Mouse (Mus musculus): Measurements from ENCODE around the gene Ppil6. TPM values are rescaled to one million over a fixed set of nuclear protein-coding genes. Genes with fewer than 3 reads are reported as not detected.

Ppil6 gene
- polyA plus RNA-seq, 3 experiments from 2014 or later = not detected

Other genes with a start within 250 kb of the Ppil6 start
- gene Fig4, start 187.2 kb upstream of the Ppil6 start, polyA plus RNA-seq (2017; shearing (Covaris generic)) = 10 to 100 TPM in 2 of 3 experiments, 1 to 10 TPM in 1; 8.1 to 12.7 (median 10.9) TPM
- under 1 TPM in 2 of 3 experiments, not detected in 1; 0.06 to 0.07 TPM for gene Ak9, start 186.5 kb upstream of the Ppil6 start, polyA plus RNA-seq (2017; shearing (Covaris generic))
- 10 to 100 TPM; 21.3 to 33.2 (median 29.7) TPM for gene Zbtb24, start 40.1 kb upstream of the Ppil6 start, polyA plus RNA-seq (2017; shearing (Covaris generic))
- 100 to 1,000 TPM in 2 of 3 experiments, 10 to 100 TPM in 1; 84.9 to 115 (median 101) TPM for gene Mical1, start 14.1 kb upstream of the Ppil6 start, polyA plus RNA-seq (2017; shearing (Covaris generic))
- 10 to 100 TPM; 19.3 to 29.5 (median 27.7) TPM for gene Smpd2, start 70 bp upstream of the Ppil6 start, polyA plus RNA-seq (2017; shearing (Covaris generic))
- gene Cd164, start 29.0 kb downstream of the Ppil6 start, polyA plus RNA-seq (2017; shearing (Covaris generic)) = 100 to 1,000 TPM; 202 to 255 (median 243) TPM
- gene Ccdc162, start 226.2 kb downstream of the Ppil6 start, polyA plus RNA-seq (2017; shearing (Covaris generic)) = 1 to 10 TPM in 2 of 3 experiments, under 1 TPM in 1; 0.19 to 1.6 (median 1.3) TPM

All from inflammation-experienced regulatory T-cells, adult 6 months (primary cell).